Comparison of ENCODE assay signal across 7 mouse cellular contexts in genomic region chr19:5408057-5409001, GRCm38 (mm10). TPM values are rescaled to one million over a fixed set of nuclear protein-coding genes. Genes with fewer than 3 reads are reported as not detected.
DNase-seq lines count a peak whose midpoint lies in the region; ATAC-seq and TF ChIP-seq lines count a peak whose summit lies in the region.

No protein-coding gene starts in this region.

- no peak overlapping the region for H3K9ac ChIP-seq in stomach, embryonic 16.5 days (ENCODE audit: low read length)
- no peak overlapping the region for H3K9ac ChIP-seq in stomach, postnatal 0 days (ENCODE audit: low read length)
- H3K9ac ChIP-seq in heart, embryonic 15.5 days: no peak overlapping the region
- H3K9ac ChIP-seq in liver, embryonic 13.5 days: peak overlapping the region; percentile 91

- H3K4me3 ChIP-seq in stomach, embryonic 16.5 days (replicated peaks; ENCODE audit: low read length): no peak overlapping the region
- H3K4me3 ChIP-seq in stomach, postnatal 0 days (ENCODE audit: low read depth, low read length): no peak overlapping the region
- H3K4me3 ChIP-seq in heart, embryonic 15.5 days: peak overlapping the region; percentile 56; the same call in 1 of the 2 replicates
- H3K4me3 ChIP-seq in liver, embryonic 13.5 days (replicated peaks): peak overlapping the region; percentile 75

- WGBS in stomach, embryonic 16.5 days: 82% methylated on average over 13 of the region's 13 CpGs
- 80% methylated on average over 13 of the region's 13 CpGs for WGBS in stomach, postnatal 0 days
- WGBS in heart, embryonic 15.5 days: 65% methylated on average over 13 of the region's 13 CpGs
- WGBS in liver, embryonic 13.5 days (ENCODE audit: insufficient replicate concordance): 78% methylated on average over 13 of the region's 13 CpGs

- no peaks in the 10 kb centered on the region for H3K4me1 ChIP-seq in stomach, embryonic 16.5 days (ENCODE audit: control insufficient read depth, insufficient read depth, low read length)
- no peaks in the 10 kb centered on the region for H3K4me1 ChIP-seq in stomach, postnatal 0 days (replicated peaks; ENCODE audit: control insufficient read depth, insufficient read depth)
- peaks cover 22% of the 10 kb centered on the region for H3K4me1 ChIP-seq in heart, embryonic 15.5 days (replicated peaks)
- peaks cover 31% of the 10 kb centered on the region for H3K4me1 ChIP-seq in liver, embryonic 13.5 days (replicated peaks)

- intact Hi-C loops in left cerebral cortex, postnatal 10 days (cut with DNase I): no loop called here

- no peaks in the 10 kb centered on the region for H3K36me3 ChIP-seq in stomach, embryonic 16.5 days (ENCODE audit: control insufficient read depth, insufficient read depth, low read length)
- H3K36me3 ChIP-seq in stomach, postnatal 0 days (ENCODE audit: control insufficient read depth, insufficient read depth, low read length): peaks cover 2% of the 10 kb centered on the region; the same call in 1 of the 2 replicates
- no peaks in the 10 kb centered on the region for H3K36me3 ChIP-seq in heart, embryonic 15.5 days
- H3K36me3 ChIP-seq in liver, embryonic 13.5 days: 0 out of 2 replicates have a peak, but pooled peaks cover 6% of the 10 kb centered on the region

- TF ChIP-seq EP300 in stomach, postnatal 0 days (optimal IDR thresholded peaks at IDR 0.05): no peak

- H3K9me3 ChIP-seq in stomach, embryonic 16.5 days (replicated peaks; ENCODE audit: control insufficient read depth, low read length): no peaks in the 10 kb centered on the region
- no peaks in the 10 kb centered on the region for H3K9me3 ChIP-seq in stomach, postnatal 0 days (ENCODE audit: control insufficient read depth, low read length)
- no peaks in the 10 kb centered on the region for H3K9me3 ChIP-seq in heart, embryonic 15.5 days (replicated peaks)
- H3K9me3 ChIP-seq in liver, embryonic 13.5 days (replicated peaks): no peaks in the 10 kb centered on the region

- no peak for ATAC-seq in stomach, embryonic 16.5 days (ENCODE audit: insufficient read depth, low FRiP score)
- no peak for ATAC-seq in stomach, postnatal 0 days (ENCODE audit: low FRiP score, low TSS enrichment)
- no peak for ATAC-seq in heart, embryonic 15.5 days (replicated peaks; ENCODE audit: insufficient number of reproducible peaks, insufficient read depth, low FRiP score, low read depth)
- ATAC-seq in liver, embryonic 13.5 days (ENCODE audit: low read depth): no peak

- DNase-seq in stomach, postnatal 0 days (ENCODE audit: low spot score): no peak
- no peak for DNase-seq in liver, embryonic 13.5 days
- no peak for DNase-seq in ovary, adult 18-20 months (ENCODE audit: low spot score)
- DNase-seq in ovary, postnatal 10 days (ENCODE audit: low spot score): no peak
- DNase-seq in left cerebral cortex, postnatal 10 days (ENCODE audit: extremely low spot score in 1 of 2, low spot score in 2 of 2): no peak

- H3K27ac ChIP-seq in stomach, embryonic 16.5 days (ENCODE audit: low read length): no peak overlapping the region
- no peak overlapping the region; the same call in 1 of the 2 replicates for H3K27ac ChIP-seq in stomach, postnatal 0 days (replicated peaks)
- peak overlapping the region; percentile 57 for H3K27ac ChIP-seq in heart, embryonic 15.5 days
- H3K27ac ChIP-seq in liver, embryonic 13.5 days: peak overlapping the region; percentile 98

- H3K4me2 ChIP-seq in stomach, embryonic 16.5 days (ENCODE audit: low read depth, low read length): peak overlapping the region; percentile 79; the same call in 1 of the 2 replicates
- no peak overlapping the region for H3K4me2 ChIP-seq in stomach, postnatal 0 days (replicated peaks; ENCODE audit: low read depth)
- H3K4me2 ChIP-seq in heart, embryonic 15.5 days: peak overlapping the region; percentile 56
- H3K4me2 ChIP-seq in liver, embryonic 13.5 days: peak overlapping the region; percentile 76

- no peak for TF ChIP-seq CTCF in stomach, postnatal 0 days (IDR thresholded peaks at IDR 0.05; ENCODE audit: low read depth)

- no peaks in the 10 kb centered on the region for H3K27me3 ChIP-seq in stomach, embryonic 16.5 days (ENCODE audit: control insufficient read depth, insufficient read depth, low read length)
- no peaks in the 10 kb centered on the region for H3K27me3 ChIP-seq in stomach, postnatal 0 days (ENCODE audit: control insufficient read depth, insufficient read depth, low read length)
- no peaks in the 10 kb centered on the region for H3K27me3 ChIP-seq in heart, embryonic 15.5 days
- H3K27me3 ChIP-seq in liver, embryonic 13.5 days: no peaks in the 10 kb centered on the region

RNA-seq across cellular contexts. Expression of gene Tsga10ip, which starts 6.0 kb away (rescaled TPM):
- polyA plus RNA-seq in stomach, embryonic 16.5 days (2015; fragmentation: Nextera tagmentation; extraction: Ambion mirVana): 7.2 and 8.9 TPM in 2 replicates
- polyA plus RNA-seq in stomach, postnatal 0 days (2015; fragmentation: Nextera tagmentation; extraction: Ambion mirVana): 0.44 TPM in 1 of 2 replicates, not detected in the other
- polyA plus RNA-seq in heart, embryonic 15.5 days (2015; fragmentation: Nextera tagmentation; extraction: Ambion mirVana): 2.0 TPM in 2 replicates
- polyA plus RNA-seq in liver, embryonic 13.5 days (2015; fragmentation: Nextera tagmentation; extraction: Ambion mirVana): 0.12 TPM in 1 of 2 replicates, not detected in the other
- not detected for total RNA-seq in left cerebral cortex, postnatal 10 days (2021)

RNA-seq across cellular contexts. Expression of gene Drap1, which starts 16.4 kb away (rescaled TPM):
- polyA plus RNA-seq in stomach, embryonic 16.5 days (2015; fragmentation: Nextera tagmentation; extraction: Ambion mirVana): 203 and 207 TPM in 2 replicates
- 196 and 203 TPM in 2 replicates for polyA plus RNA-seq in stomach, postnatal 0 days (2015; fragmentation: Nextera tagmentation; extraction: Ambion mirVana)
- 205 and 220 TPM in 2 replicates for polyA plus RNA-seq in heart, embryonic 15.5 days (2015; fragmentation: Nextera tagmentation; extraction: Ambion mirVana)
- polyA plus RNA-seq in liver, embryonic 13.5 days (2015; fragmentation: Nextera tagmentation; extraction: Ambion mirVana): 90.0 and 94.5 TPM in 2 replicates
- total RNA-seq in left cerebral cortex, postnatal 10 days (2021): 100 to 1,000 TPM; 188 to 190 TPM

RNA-seq across cellular contexts. Expression of gene AI837181, which starts 16.6 kb away (rescaled TPM):
- polyA plus RNA-seq in stomach, embryonic 16.5 days (2015; fragmentation: Nextera tagmentation; extraction: Ambion mirVana): 14.3 and 14.8 TPM in 2 replicates
- 36.5 and 38.6 TPM in 2 replicates for polyA plus RNA-seq in stomach, postnatal 0 days (2015; fragmentation: Nextera tagmentation; extraction: Ambion mirVana)
- polyA plus RNA-seq in heart, embryonic 15.5 days (2015; fragmentation: Nextera tagmentation; extraction: Ambion mirVana): 34.8 and 46.9 TPM in 2 replicates
- 18.0 and 19.0 TPM in 2 replicates for polyA plus RNA-seq in liver, embryonic 13.5 days (2015; fragmentation: Nextera tagmentation; extraction: Ambion mirVana)
- total RNA-seq in left cerebral cortex, postnatal 10 days (2021): 10 to 100 TPM; 60.0 to 65.6 TPM

RNA-seq across cellular contexts. Expression of gene Sart1, which starts 19.8 kb away (rescaled TPM):
- 54.1 and 56.4 TPM in 2 replicates for polyA plus RNA-seq in stomach, embryonic 16.5 days (2015; fragmentation: Nextera tagmentation; extraction: Ambion mirVana)
- 30.9 and 34.1 TPM in 2 replicates for polyA plus RNA-seq in stomach, postnatal 0 days (2015; fragmentation: Nextera tagmentation; extraction: Ambion mirVana)
- polyA plus RNA-seq in heart, embryonic 15.5 days (2015; fragmentation: Nextera tagmentation; extraction: Ambion mirVana): 34.3 and 47.0 TPM in 2 replicates
- polyA plus RNA-seq in liver, embryonic 13.5 days (2015; fragmentation: Nextera tagmentation; extraction: Ambion mirVana): 35.1 and 41.0 TPM in 2 replicates
- total RNA-seq in left cerebral cortex, postnatal 10 days (2021): 10 to 100 TPM; 80.1 to 97.5 TPM

RNA-seq across cellular contexts. Expression of gene Fosl1, which starts 39.0 kb away (rescaled TPM):
- not detected in 2 replicates for polyA plus RNA-seq in stomach, embryonic 16.5 days (2015; fragmentation: Nextera tagmentation; extraction: Ambion mirVana)
- 0.16 and 0.33 TPM in 2 replicates for polyA plus RNA-seq in stomach, postnatal 0 days (2015; fragmentation: Nextera tagmentation; extraction: Ambion mirVana)
- polyA plus RNA-seq in heart, embryonic 15.5 days (2015; fragmentation: Nextera tagmentation; extraction: Ambion mirVana): not detected in 2 replicates
- not detected in 2 replicates for polyA plus RNA-seq in liver, embryonic 13.5 days (2015; fragmentation: Nextera tagmentation; extraction: Ambion mirVana)
- not detected for total RNA-seq in left cerebral cortex, postnatal 10 days (2021)

Comparison
In these comparisons a context has a peak if more than half of its experiments do, and no peak if none do; other contexts are left out.
1. H3K27ac ChIP-seq: peak in heart, embryonic 15.5 days (single experiment) and liver, embryonic 13.5 days (single experiment); none in stomach, embryonic 16.5 days (single experiment) and stomach, postnatal 0 days (single experiment).
2. H3K4me3 ChIP-seq: peak in heart, embryonic 15.5 days (single experiment) and liver, embryonic 13.5 days (single experiment); none in stomach, embryonic 16.5 days (single experiment) and stomach, postnatal 0 days (single experiment).